Mouse (Mus musculus) myocyte (in vitro differentiated cells): ENCODE measurements around the gene Zfp182. TPM values are rescaled to one million over a fixed set of nuclear protein-coding genes. Genes with fewer than 3 reads are reported as not detected.
A peak's percentile ranks its signal among the peaks of the same experiment; 100 is the strongest.

ENCODE experiments used
- H3K27me3 ChIP-seq: one replicate; pipeline ENCODE4 v1.6.1; 2011; ENCODE audit not compliant: control insufficient read depth, insufficient read depth, insufficient read length
- H3K36me3 ChIP-seq: one replicate; pipeline ENCODE4 v1.6.1; 2011; ENCODE audit not compliant: control insufficient read depth, insufficient read depth
- H3K4me2 ChIP-seq: one replicate; pipeline ENCODE4 v1.6.1; 2011; ENCODE audit warnings: low read depth, control low read depth
- H3K4me3 ChIP-seq: one replicate; pipeline ENCODE4 v1.5.1; 2011; ENCODE audit warnings: mild to moderate bottlenecking, control low read depth, moderate library complexity
- H3K79me2 ChIP-seq: one replicate; pipeline ENCODE4 v1.6.1; 2011; ENCODE audit not compliant: control insufficient read depth, insufficient read depth
- H3ac ChIP-seq: one replicate; pipeline ENCODE4 v1.6.1; 2011; ENCODE audit not compliant: control insufficient read depth, insufficient read length
- CEBPB ChIP-seq: IDR thresholded peaks from 2 replicates; pipeline ENCODE4 v1.6.1; 2011; ENCODE audit warnings: mild to moderate bottlenecking, moderate library complexity; ENCODE audit not compliant: poor library complexity, insufficient read depth, severe bottlenecking
- E2F4 ChIP-seq: IDR thresholded peaks from one replicate; pipeline ENCODE4 v1.6.1; 2011; ENCODE audit warnings: mild to moderate bottlenecking, control low read depth, moderate library complexity; ENCODE audit not compliant: insufficient read depth
- MAX ChIP-seq: IDR thresholded peaks from one replicate; pipeline ENCODE4 v1.6.1; 2011; ENCODE audit warnings: low read depth, mild to moderate bottlenecking, control low read depth
- MYOD1 ChIP-seq, 3 experiments: IDR thresholded peaks; one replicate each; pipeline ENCODE4 v1.6.1; 2011; ENCODE audit warnings: control low read depth in 2 of 3, low read depth in 2 of 3, mild to moderate bottlenecking in 2 of 3, moderate library complexity in 1 of 3; ENCODE audit not compliant: insufficient read length in 2 of 3, control insufficient read depth in 1 of 3
- MYOG ChIP-seq, 3 experiments: IDR thresholded peaks; one replicate each; pipeline ENCODE4 v1.6.1; 2011; ENCODE audit warnings: control low read depth in 2 of 3, low read depth in 2 of 3, mild to moderate bottlenecking in 2 of 3; ENCODE audit not compliant: insufficient read length in 2 of 3, control insufficient read depth in 1 of 3, insufficient read depth in 1 of 3
- POLR2A ChIP-seq: IDR thresholded peaks from one replicate; pipeline ENCODE4 v1.6.1; 2011; ENCODE audit warnings: low read depth, mild to moderate bottlenecking, control low read depth, moderate library complexity; ENCODE audit not compliant: insufficient read length
- POLR2AphosphoS2 ChIP-seq: IDR thresholded peaks from one replicate; pipeline ENCODE4 v1.6.1; 2011; ENCODE audit warnings: low read depth, control low read depth; ENCODE audit not compliant: insufficient read length
- REST ChIP-seq: IDR thresholded peaks from one replicate; pipeline ENCODE4 v1.6.1; 2011; ENCODE audit warnings: mild to moderate bottlenecking, control low read depth, moderate library complexity; ENCODE audit not compliant: insufficient read depth, insufficient read length
- TCF12 ChIP-seq: IDR thresholded peaks from one replicate; pipeline ENCODE4 v1.6.1; 2011; ENCODE audit warnings: mild to moderate bottlenecking, control low read depth; ENCODE audit not compliant: poor library complexity, insufficient read depth, severe bottlenecking
- TCF3 ChIP-seq: IDR thresholded peaks from one replicate; pipeline ENCODE4 v1.6.1; 2011; ENCODE audit warnings: low read depth, control low read depth; ENCODE audit not compliant: insufficient read length
- USF1 ChIP-seq: IDR thresholded peaks from one replicate; pipeline ENCODE4 v1.6.1; 2011; ENCODE audit warnings: low read depth, mild to moderate bottlenecking, control low read depth, moderate library complexity
- polyA plus RNA-seq: library from polyadenylated mRNA; unstranded; fragments of >200 nt; fragmentation: generic; extraction: Trizol; gene quantifications from one replicate; pipeline ENCODE4 v1.2.1, GENCODE M21; 2012; ENCODE audit warnings: missing spikeins

The Zfp182 gene
- 0.52 TPM for polyA plus RNA-seq

DNA sequence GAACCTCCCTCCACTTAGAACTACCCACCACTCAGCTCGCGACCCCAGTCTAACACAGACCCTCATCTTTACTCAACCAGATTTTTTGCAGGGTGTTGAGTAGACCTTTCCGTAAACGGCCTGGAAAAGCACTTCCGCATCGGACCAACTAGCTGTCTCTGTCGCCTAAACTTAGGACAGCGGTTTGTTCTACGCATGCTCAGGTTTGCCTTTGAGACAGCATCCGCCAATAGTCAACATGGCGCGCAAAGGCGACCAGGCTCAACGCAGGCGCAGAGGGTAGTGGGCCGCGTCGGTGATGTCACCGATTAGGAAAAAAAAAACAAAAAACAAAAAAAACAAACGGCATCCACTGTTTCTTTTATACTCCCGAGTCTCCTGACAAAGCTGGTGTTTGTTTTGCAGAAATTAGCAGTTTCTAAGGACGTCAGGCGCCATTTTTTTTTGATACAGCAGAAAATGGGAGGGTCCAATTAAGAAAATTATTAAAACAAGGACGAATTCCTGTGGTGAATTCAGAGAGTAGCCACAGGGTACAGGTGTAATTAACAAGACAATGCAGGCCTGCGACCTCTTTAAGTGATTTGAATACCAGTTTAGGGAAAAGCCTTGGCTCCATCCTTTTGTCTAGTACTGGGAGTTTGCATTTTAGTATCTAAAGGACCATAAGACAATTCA, at the start of gene Zfp182:
Zfp182 (minus strand) TSS at position 451 of the 678 bp plus-strand sequence.
- Histone ChIP-seq H3K79me2 (no peaks in the 10 kb centered on the region), H3K36me3 (no peaks in the 10 kb centered on the region), H3ac (no peak within 1 kb of the TSS), H3K4me2 (peak within 1 kb of the TSS; percentile 78), H3K4me3 (peak within 1 kb of the TSS; percentile 56), H3K27me3 (no peaks in the 10 kb centered on the region)
- TF ChIP-seq MAX: no peak
- TF ChIP-seq POLR2A: peak; percentile 58

DNA sequence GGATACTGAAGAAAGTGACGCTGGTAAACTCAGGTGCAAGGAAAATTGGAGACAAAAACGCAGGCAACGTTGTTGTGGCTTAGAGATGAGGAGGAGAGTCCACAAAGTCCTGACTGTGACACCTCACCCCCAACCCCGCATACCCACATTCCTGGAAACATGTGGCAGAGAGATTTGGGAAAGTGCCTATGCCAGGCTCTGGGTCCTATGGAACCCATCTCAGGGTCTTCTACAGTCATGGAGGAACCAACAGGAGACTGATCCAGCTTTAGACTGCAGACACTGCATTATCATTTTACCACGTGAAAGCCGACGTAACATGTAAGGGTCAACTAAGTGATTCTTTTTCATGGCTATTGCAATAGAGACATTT, 27.7 kb upstream of the Zfp182 start:
- Histone ChIP-seq H3K36me3 (no peaks in the 10 kb centered on the region), H3K4me3 (peak overlapping the region; percentile 31), H3K79me2 (no peaks in the 10 kb centered on the region), H3ac (no peak overlapping the region), H3K4me2 (peak overlapping the region; percentile 76), H3K27me3 (no peaks in the 10 kb centered on the region)
- TF ChIP-seq POLR2AphosphoS2: no peak

DNA sequence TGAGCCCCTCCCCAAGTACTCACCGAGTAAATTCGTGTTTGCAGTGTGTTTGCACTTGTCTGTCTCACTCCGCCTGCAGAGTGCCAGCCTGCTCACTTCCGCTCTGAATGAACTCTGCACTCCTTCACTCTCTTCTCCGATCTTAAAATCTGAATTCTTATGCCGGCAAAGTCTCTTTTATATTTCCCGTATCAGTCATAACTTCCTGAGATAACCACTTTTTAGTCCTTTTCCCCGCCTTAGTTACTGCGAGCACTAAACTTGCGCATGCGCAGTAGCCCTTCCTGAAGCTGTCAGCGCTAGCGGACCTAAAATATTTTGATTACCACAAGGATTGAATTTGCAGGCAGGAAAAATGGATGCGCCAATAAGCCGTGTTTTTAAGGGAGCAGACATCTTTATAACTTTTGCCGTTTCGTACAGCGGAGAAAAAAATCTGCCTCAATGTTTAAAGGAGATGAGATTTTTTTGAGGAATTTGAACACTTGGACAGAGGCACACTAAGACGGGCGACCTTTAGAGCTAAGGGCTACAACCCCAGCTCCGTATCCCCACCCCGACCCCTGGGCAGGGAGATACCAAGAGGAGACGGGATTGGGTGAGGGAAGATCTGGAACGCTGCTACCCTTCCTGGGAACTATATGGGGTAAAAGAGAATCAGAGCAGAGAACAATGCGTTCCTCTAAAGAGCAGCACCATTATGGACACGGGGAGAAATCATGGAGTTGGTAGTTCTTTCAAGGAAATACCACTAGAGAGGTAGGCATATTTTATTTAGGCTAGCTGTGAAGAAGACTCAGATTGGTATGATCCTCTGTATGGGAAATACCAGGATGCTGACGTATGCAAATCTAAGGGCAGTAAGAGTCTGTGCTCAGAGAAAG, 27.1 kb upstream of the Zfp182 start, which contains the start of gene Zfp300:
Zfp300 (minus strand) TSS at position 545 of the 884 bp plus-strand sequence.
- TF ChIP-seq POLR2AphosphoS2 (no peak), REST (no peak), TCF3 (no peak), MAX (no peak), POLR2A (no peak), MYOD1 (IDR thresholded peaks at IDR 0.05; ENCODE audit: control insufficient read depth in 1 of 3, insufficient read length in 2 of 3, low read depth in 2 of 3) (no peak), CEBPB (no peak)
- Histone ChIP-seq H3ac (no peak within 1 kb of the TSS), H3K4me3 (peak within 1 kb of the TSS; percentile 31), H3K79me2 (no peaks in the 10 kb centered on the region), H3K27me3 (no peaks in the 10 kb centered on the region), H3K4me2 (peak within 1 kb of the TSS; percentile 76), H3K36me3 (no peaks in the 10 kb centered on the region)

DNA sequence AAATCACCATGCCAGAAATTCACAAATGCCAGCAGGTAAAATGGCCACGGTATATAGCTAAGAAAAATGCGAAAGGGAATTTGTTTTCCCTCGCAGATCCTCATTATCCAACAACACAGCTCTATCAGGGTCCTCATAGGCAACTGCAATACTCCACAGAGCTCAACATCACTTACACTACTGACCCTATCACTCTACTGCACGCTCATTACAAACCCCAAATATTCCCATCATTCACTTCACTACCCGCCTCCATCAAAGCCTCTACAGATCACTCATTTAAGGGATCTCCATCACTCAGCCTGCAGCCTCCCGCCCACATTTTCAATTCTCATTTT, 26.5 kb upstream of the Zfp182 start:
- peak overlapping the region; percentile 31 for H3K4me3 ChIP-seq
- TF ChIP-seq POLR2A (no peak), USF1 (no peak), REST (no peak), E2F4 (no peak), CEBPB (no peak)
- no peaks in the 10 kb centered on the region for H3K79me2 ChIP-seq
- no peak overlapping the region for H3ac ChIP-seq
- H3K4me2 ChIP-seq: peak overlapping the region; percentile 76
- no peaks in the 10 kb centered on the region for H3K36me3 ChIP-seq
- no peaks in the 10 kb centered on the region for H3K27me3 ChIP-seq

DNA sequence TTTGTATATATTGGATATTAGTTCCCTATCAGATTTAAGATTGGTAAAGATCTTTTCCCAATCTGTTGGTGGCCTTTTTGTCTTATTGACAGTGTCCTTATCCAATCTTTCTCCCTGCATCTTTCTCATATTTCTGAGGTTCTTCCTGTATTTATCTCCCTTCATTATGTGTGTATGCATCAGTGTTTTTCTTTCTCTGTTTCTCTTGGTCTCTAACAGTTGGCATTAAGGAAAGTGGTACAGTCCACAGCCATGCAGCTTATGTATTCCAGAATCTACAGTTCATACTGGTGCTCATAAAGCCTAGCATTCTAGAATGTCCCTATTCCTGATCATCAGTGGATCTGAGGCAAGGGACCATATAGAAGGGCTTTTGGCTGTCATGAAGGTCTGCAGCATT, 6.0 kb upstream of the Zfp182 start, which contains the start of gene Spaca5:
Spaca5 (plus strand) TSS at position 301 of the 400 bp plus-strand sequence.
- Histone ChIP-seq H3K36me3 (no peaks in the 10 kb centered on the region), H3K4me3 (no peak within 1 kb of the TSS), H3ac (no peak within 1 kb of the TSS), H3K27me3 (no peaks in the 10 kb centered on the region), H3K79me2 (no peaks in the 10 kb centered on the region), H3K4me2 (no peak within 1 kb of the TSS)
- TF ChIP-seq CEBPB (no peak), TCF12 (no peak), MYOG (IDR thresholded peaks at IDR 0.05; ENCODE audit: control insufficient read depth in 1 of 3, insufficient read depth in 1 of 3, insufficient read length in 2 of 3, low read depth in 2 of 3) (no peak), REST (no peak)

DNA sequence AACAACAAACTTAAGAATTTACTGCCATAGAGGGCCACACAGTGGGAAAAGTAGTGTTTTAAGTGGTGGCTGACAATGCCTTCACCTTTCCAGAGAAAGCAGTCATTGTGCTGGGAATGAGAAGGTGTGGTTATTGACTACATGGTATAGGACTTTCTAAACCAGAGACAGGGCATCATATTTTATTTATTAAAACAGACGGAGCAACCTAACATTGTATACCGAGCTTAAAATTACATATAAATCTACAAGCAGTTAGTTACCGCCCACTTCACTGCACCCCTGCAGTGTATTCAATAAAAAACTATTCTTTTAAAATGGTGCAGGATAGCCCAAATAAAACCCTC, 401 bp upstream of the Zfp182 start:
- peak overlapping the region; percentile 78 for H3K4me2 ChIP-seq
- no peaks in the 10 kb centered on the region for H3K27me3 ChIP-seq
- TF ChIP-seq POLR2A (no peak), POLR2AphosphoS2 (no peak), CEBPB (no peak), MYOD1 (IDR thresholded peaks at IDR 0.05; ENCODE audit: control insufficient read depth in 1 of 3, insufficient read length in 2 of 3, low read depth in 2 of 3) (no peak)
- no peak overlapping the region for H3ac ChIP-seq
- peak overlapping the region; percentile 56 for H3K4me3 ChIP-seq
- H3K79me2 ChIP-seq: no peaks in the 10 kb centered on the region
- no peaks in the 10 kb centered on the region for H3K36me3 ChIP-seq
